Mouse (Mus musculus): Measurements from ENCODE around the gene Tmem268.
A peak's percentile ranks its signal among the peaks of the same experiment; 100 is the strongest.

The Tmem268 gene

GRCm38 (mm10) chr4:63555111-63555510 is 3.5 kb upstream of the Tmem268 start:
- DNase-seq (ENCODE audit: low read depth) = no peak

GRCm38 (mm10) chr4:63556665-63557064 is 1.9 kb upstream of the Tmem268 start:
- DNase-seq (ENCODE audit: low read depth) = no peak

- DNase-seq (ENCODE audit: low read depth) = no peak
These were observed 1.2 kb upstream of the Tmem268 start for GRCm38 (mm10) chr4:63557124-63558059.

- no peak for DNase-seq (ENCODE audit: low read depth)
These were observed 631 bp downstream of the Tmem268 start for GRCm38 (mm10) chr4:63559127-63559697.

GRCm38 (mm10) chr4:63560079-63560478 is 1.5 kb downstream of the Tmem268 start:
- no peak for DNase-seq (ENCODE audit: low read depth)

GRCm38 (mm10) chr4:63561861-63562675 is 3.5 kb downstream of the Tmem268 start:
- no peak for DNase-seq (ENCODE audit: low read depth)

GRCm38 (mm10) chr4:63562742-63563141 is 4.2 kb downstream of the Tmem268 start:
- no peak for DNase-seq (ENCODE audit: low read depth)

GRCm38 (mm10) chr4:63567712-63568390 is 9.3 kb downstream of the Tmem268 start:
- DNase-seq (ENCODE audit: low read depth) = no peak

- DNase-seq (ENCODE audit: low read depth) = no peak
These were observed 10.7 kb downstream of the Tmem268 start for GRCm38 (mm10) chr4:63569322-63569721.

- DNase-seq (ENCODE audit: low read depth) = no peak
These were observed 11.7 kb downstream of the Tmem268 start for GRCm38 (mm10) chr4:63570208-63570781.

GRCm38 (mm10) chr4:63572621-63573020 is 14.0 kb downstream of the Tmem268 start:
- DNase-seq (ENCODE audit: low read depth) = no peak

GRCm38 (mm10) chr4:63579649-63580048 is 21.1 kb downstream of the Tmem268 start:
- no peak for DNase-seq (ENCODE audit: low read depth)

GRCm38 (mm10) chr4:63580078-63580477 is 21.5 kb downstream of the Tmem268 start:
- DNase-seq (ENCODE audit: low read depth) = no peak

- no peak for DNase-seq (ENCODE audit: low read depth)
These were observed 24.0 kb downstream of the Tmem268 start for GRCm38 (mm10) chr4:63582580-63582979.

GRCm38 (mm10) chr4:63585216-63585615 is 26.6 kb downstream of the Tmem268 start:
- no peak for DNase-seq (ENCODE audit: low read depth)

- DNase-seq (ENCODE audit: low read depth) = no peak
These were observed 27.7 kb downstream of the Tmem268 start for GRCm38 (mm10) chr4:63586240-63586639.

- peak; percentile 18 for DNase-seq (ENCODE audit: low read depth)
These were observed 31.4 kb downstream of the Tmem268 start for GRCm38 (mm10) chr4:63589987-63590386.

GRCm38 (mm10) chr4:63590538-63590937 is 32.0 kb downstream of the Tmem268 start:
- DNase-seq (ENCODE audit: low read depth) = no peak

- DNase-seq (ENCODE audit: low read depth) = no peak
These were observed 36.0 kb downstream of the Tmem268 start for GRCm38 (mm10) chr4:63594459-63595110.

GRCm38 (mm10) chr4:63595259-63595658 is 36.7 kb downstream of the Tmem268 start:
- DNase-seq (ENCODE audit: low read depth) = no peak

GRCm38 (mm10) chr4:63596010-63596409 is 37.4 kb downstream of the Tmem268 start:
- no peak for DNase-seq (ENCODE audit: low read depth)

Data from c-Kit-positive CD71-negative TER-119-negative erythroid progenitor cells, embryonic 14.5 days (primary cell).